In the genomic region with DNA sequence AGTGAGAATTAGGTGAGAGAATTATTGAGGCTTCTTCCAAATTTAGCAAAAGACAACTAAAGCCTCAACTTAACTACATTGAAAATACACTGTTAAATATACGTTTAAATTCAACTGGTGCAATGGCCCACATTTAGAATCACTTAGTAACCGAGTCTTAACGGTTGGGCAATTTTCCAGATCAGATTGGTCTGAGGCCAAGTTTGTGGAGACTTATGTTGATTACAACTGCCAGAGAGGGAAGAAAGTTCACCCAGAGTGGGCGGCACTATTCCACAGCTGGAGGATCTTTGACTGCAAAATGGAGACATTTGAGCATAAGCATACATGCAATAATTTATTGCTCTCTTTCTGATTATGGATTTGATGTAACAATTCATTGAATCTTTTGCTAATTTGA, we compare ENCODE assay signal across 12 mouse cellular contexts.
DNase-seq lines count a peak whose midpoint lies in the region; ATAC-seq and TF ChIP-seq lines count a peak whose summit lies in the region.
"Had no signal": no experiment of that assay in that cellular context is flagged by ENCODE, and none has a peak within 500 bp of the region (broad histone marks: within the 10 kb centered on the region; RNA-seq: fewer than 3 reads in every experiment).

No protein-coding gene starts in this region.

- H3K9ac ChIP-seq in hindbrain, postnatal 0 days (replicated peaks; ENCODE audit: low read length): no peak overlapping the region
- H3K9ac ChIP-seq in hindbrain, embryonic 13.5 days: no peak overlapping the region
- H3K9ac ChIP-seq in intestine, embryonic 15.5 days: no peak overlapping the region
- H3K9ac ChIP-seq: embryonic facial prominence, embryonic 13.5 days; heart, embryonic 13.5 days; liver, embryonic 15.5 days; neural tube, embryonic 13.5 days had no signal

- DNase-seq in hindbrain, postnatal 0 days (ENCODE audit: low spot score): peak; percentile 46
- DNase-seq in right cerebral cortex, postnatal 14 days: peak; percentile 8
- no peak for DNase-seq in right cerebral cortex, adult 18-20 months
- DNase-seq in splenic B cell, adult 2 months (ENCODE audit: low read depth, low spot score): peak; percentile 6
- DNase-seq in testis, postnatal 14 days (ENCODE audit: low spot score): no peak

- no peak for TF ChIP-seq CTCF in hindbrain, postnatal 0 days (IDR thresholded peaks at IDR 0.05; ENCODE audit: low read depth)

- H3K27ac ChIP-seq in hindbrain, postnatal 0 days: no peak overlapping the region
- H3K27ac ChIP-seq in hindbrain, embryonic 13.5 days: no peak overlapping the region
- no peak overlapping the region for H3K27ac ChIP-seq in intestine, embryonic 15.5 days
- H3K27ac ChIP-seq: embryonic facial prominence, embryonic 13.5 days; heart, embryonic 13.5 days; liver, embryonic 15.5 days; neural tube, embryonic 13.5 days had no signal

- no peak overlapping the region for H3K4me3 ChIP-seq in hindbrain, postnatal 0 days (ENCODE audit: low read length)
- no peak overlapping the region for H3K4me3 ChIP-seq in hindbrain, embryonic 13.5 days
- H3K4me3 ChIP-seq in intestine, embryonic 15.5 days (replicated peaks): no peak overlapping the region
- H3K4me3 ChIP-seq: embryonic facial prominence, embryonic 13.5 days; heart, embryonic 13.5 days; liver, embryonic 15.5 days; neural tube, embryonic 13.5 days had no signal

- 42% methylated on average over 4 of the region's 4 CpGs for WGBS in hindbrain, postnatal 0 days
- WGBS in hindbrain, embryonic 13.5 days: 80% methylated on average over 4 of the region's 4 CpGs
- WGBS in intestine, embryonic 15.5 days: 35% methylated on average over 4 of the region's 4 CpGs

- H3K4me1 ChIP-seq in hindbrain, postnatal 0 days (ENCODE audit: insufficient read depth, low read length): no peaks in the 10 kb centered on the region
- no peaks in the 10 kb centered on the region for H3K4me1 ChIP-seq in hindbrain, embryonic 13.5 days (replicated peaks)
- H3K4me1 ChIP-seq in intestine, embryonic 15.5 days (replicated peaks): no peaks in the 10 kb centered on the region
- H3K4me1 ChIP-seq: heart, embryonic 13.5 days; liver, embryonic 15.5 days; neural tube, embryonic 13.5 days had no signal

- H3K4me2 ChIP-seq in hindbrain, postnatal 0 days (ENCODE audit: low read depth, low read length): no peak overlapping the region
- H3K4me2 ChIP-seq in hindbrain, embryonic 13.5 days: no peak overlapping the region
- no peak overlapping the region for H3K4me2 ChIP-seq in intestine, embryonic 15.5 days (replicated peaks)
- H3K4me2 ChIP-seq: embryonic facial prominence, embryonic 13.5 days; heart, embryonic 13.5 days; liver, embryonic 15.5 days; neural tube, embryonic 13.5 days had no signal

- H3K9me3 ChIP-seq in hindbrain, postnatal 0 days (ENCODE audit: low read length): 0 out of 2 replicates have a peak, but pooled peaks cover 6% of the 10 kb centered on the region
- no peaks in the 10 kb centered on the region for H3K9me3 ChIP-seq in hindbrain, embryonic 13.5 days
- H3K9me3 ChIP-seq in intestine, embryonic 15.5 days: no peaks in the 10 kb centered on the region
- H3K9me3 ChIP-seq: embryonic facial prominence, embryonic 13.5 days; liver, embryonic 15.5 days; neural tube, embryonic 13.5 days had no signal

- no peaks in the 10 kb centered on the region for H3K36me3 ChIP-seq in hindbrain, postnatal 0 days (ENCODE audit: insufficient read depth, low read length)
- no peaks in the 10 kb centered on the region for H3K36me3 ChIP-seq in hindbrain, embryonic 13.5 days
- H3K36me3 ChIP-seq in intestine, embryonic 15.5 days: no peaks in the 10 kb centered on the region
- no peaks in the 10 kb centered on the region for H3K36me3 ChIP-seq in splenic B cell, adult 2 months (ENCODE audit: control insufficient read depth, insufficient read depth, low read length, poor library complexity, severe bottlenecking)
- H3K36me3 ChIP-seq: embryonic facial prominence, embryonic 13.5 days; heart, embryonic 13.5 days; liver, embryonic 15.5 days; neural tube, embryonic 13.5 days had no signal

- no peak for ATAC-seq in hindbrain, postnatal 0 days
- ATAC-seq in hindbrain, embryonic 13.5 days (ENCODE audit: low FRiP score): no peak
- ATAC-seq in intestine, embryonic 15.5 days: 0 out of 2 replicates have a peak, but pooled peaks have one; percentile 39
- ATAC-seq in granulocyte monocyte progenitor cell, adult 5-6 weeks (replicated peaks; ENCODE audit: poor library complexity, severe bottlenecking): no peak

- no peaks in the 10 kb centered on the region for H3K27me3 ChIP-seq in hindbrain, postnatal 0 days (ENCODE audit: insufficient read depth, low read length)
- no peaks in the 10 kb centered on the region for H3K27me3 ChIP-seq in hindbrain, embryonic 13.5 days
- no peaks in the 10 kb centered on the region for H3K27me3 ChIP-seq in intestine, embryonic 15.5 days (replicated peaks)
- no peaks in the 10 kb centered on the region for H3K27me3 ChIP-seq in splenic B cell, adult 2 months (ENCODE audit: control insufficient read depth, insufficient read depth, low read length, poor library complexity, severe bottlenecking)
- H3K27me3 ChIP-seq: embryonic facial prominence, embryonic 13.5 days; heart, embryonic 13.5 days; liver, embryonic 15.5 days; neural tube, embryonic 13.5 days had no signal

Comparison
In these comparisons a context has a peak if more than half of its experiments do, and no peak if none do; other contexts are left out.
1. DNase-seq: peak in hindbrain, postnatal 0 days (single experiment), right cerebral cortex, postnatal 14 days (single experiment) and splenic B cell, adult 2 months (single experiment); none in right cerebral cortex, adult 18-20 months (single experiment) and testis, postnatal 14 days (single experiment).